Mouse (Mus musculus): ENCODE data around the gene Chic1.

Chic1 gene

GRCm38 (mm10) chrX:103356287-103356686 is at the start of gene Chic1:
Chic1 (plus strand) TSS chrX:103356476.
- in situ Hi-C loops (cut with MboI) = loop anchor here (25.0 kb wide), 1 partner anchor 94 kb away; no protein-coding TSS in a partner anchor

DNA sequence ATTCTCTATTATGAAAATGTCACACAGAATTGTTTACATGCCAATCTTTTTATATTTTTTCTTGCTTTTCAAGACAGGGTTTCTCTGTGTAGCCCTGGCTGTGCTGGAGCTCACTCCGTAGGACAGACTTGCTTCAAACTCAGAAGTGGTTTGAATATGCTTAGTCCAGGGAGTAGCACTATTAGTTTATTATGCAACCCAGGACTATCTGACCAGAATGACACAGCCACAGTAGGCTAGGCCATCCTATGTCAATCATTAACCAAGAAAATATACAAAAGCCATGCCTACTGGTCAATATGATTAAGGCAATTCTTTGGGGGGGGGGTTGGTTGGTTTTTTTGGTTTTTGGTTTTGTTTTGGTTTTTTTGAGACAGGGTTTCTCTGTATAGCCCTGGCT is 48.0 kb upstream of the Chic1 start:
- in situ Hi-C loops (cut with MboI) = no loop called here

DNA sequence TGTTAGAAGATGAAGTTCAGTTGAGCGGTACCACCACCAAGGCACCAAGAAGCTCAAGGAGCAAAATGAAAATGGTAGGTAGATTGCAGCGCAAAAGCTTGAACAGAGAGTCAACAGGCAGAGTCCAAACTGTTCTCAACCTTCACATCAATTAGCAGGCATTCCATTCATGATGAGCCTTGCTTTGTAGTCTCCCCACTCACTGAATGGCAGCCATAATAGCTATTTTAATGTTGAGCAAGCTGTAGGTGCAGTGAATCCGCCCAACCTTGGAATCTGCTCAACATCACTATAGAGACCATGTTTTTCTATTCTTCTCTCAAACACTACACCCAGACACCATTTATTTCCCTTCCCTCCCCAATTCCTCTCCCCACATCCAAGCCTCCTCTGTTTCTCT is 44.6 kb upstream of the Chic1 start:
- in situ Hi-C loops (cut with MboI) = no loop called here

- in situ Hi-C loops (cut with MboI) = no loop called here
Observed at GRCm38 (mm10) chrX:103314146-103314545, 42.1 kb upstream of the Chic1 start.

- in situ Hi-C loops (cut with MboI) = no loop called here
Observed at GRCm38 (mm10) chrX:103321146-103321545, 35.1 kb upstream of the Chic1 start, which contains the start of gene Cdx4. Cdx4 (plus strand) TSS chrX:103321398.

- in situ Hi-C loops (cut with MboI) = no loop called here
Observed at GRCm38 (mm10) chrX:103325900-103326299, 30.4 kb upstream of the Chic1 start.

- in situ Hi-C loops (cut with MboI) = no loop called here
Observed at GRCm38 (mm10) chrX:103329386-103329785, 26.9 kb upstream of the Chic1 start.

DNA sequence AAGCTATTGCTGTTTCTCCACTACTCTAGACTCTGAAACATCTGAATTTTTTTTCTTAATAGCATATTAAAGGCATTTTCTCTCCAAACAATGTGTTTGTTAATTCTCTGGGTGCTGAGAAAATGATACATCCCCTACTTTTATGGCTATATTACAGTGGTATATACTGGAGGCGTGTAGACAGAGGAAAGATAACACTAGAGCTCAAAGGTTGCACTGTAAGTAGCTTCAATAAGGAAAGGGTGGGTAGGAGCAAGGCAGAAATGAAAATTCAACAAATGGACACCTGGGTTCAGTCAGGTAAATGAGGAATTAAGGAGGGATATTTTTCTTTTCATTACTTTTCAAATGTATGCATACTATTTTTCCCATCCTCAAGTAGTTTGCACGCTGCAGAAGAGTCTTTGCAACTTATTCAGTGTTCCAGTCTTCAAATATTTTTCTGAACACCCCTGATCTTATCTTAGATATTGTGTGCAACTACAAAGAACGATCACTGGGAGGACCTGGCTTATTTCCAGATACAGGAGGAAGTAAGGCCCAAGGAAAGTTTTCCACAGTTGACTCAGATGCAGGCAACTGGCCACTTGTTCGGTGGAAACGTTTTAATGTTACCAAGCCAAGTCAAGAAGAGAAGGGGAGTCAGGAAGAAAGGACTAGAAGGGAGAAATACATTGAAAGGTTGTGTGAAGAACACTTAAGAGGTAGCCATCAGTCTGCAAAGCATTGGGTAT is 25.0 kb upstream of the Chic1 start:
- in situ Hi-C loops (cut with MboI) = no loop called here

DNA sequence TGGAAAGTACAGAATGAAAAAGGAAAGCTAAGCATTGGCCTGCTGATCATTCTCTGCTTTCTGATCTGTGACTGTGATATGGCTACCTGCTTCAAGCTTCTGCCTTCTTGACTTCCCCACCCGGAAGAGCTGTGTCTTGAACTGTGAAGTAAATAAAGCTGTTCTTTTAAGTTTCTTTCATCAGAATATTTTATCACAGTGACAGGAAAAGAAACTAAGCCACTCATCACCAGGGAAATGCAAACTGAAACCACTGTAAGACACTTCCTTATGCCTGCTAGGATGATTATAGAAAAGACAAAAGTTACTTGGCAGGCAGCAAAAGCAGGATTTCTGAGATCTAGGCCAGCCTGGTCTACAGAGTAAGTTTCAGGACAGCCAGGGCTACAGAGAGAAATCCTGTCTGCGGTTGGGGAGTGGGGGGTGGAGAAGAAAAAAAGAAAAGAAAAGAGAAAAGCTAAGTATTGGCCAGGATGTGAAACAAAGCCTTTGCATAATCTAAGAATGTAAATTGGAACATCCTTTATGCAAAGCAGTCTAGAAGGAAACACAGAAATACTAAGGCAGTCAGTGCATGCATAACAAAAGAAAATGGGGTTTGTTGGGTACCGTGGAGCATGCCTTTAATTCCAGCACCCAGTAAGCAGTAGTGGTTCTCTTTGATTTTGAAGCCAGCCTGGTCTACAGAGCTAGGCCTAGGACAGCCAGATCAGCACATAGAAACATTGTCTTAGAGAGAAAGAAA is 14.7 kb upstream of the Chic1 start:
- in situ Hi-C loops (cut with MboI) = no loop called here

- in situ Hi-C loops (cut with MboI) = loop anchor here (25.0 kb wide), 1 partner anchor 93 kb away; no protein-coding TSS in a partner anchor
Observed at GRCm38 (mm10) chrX:103355784-103356183, 492 bp upstream of the Chic1 start.

GRCm38 (mm10) chrX:103356761-103357236 is 523 bp downstream of the Chic1 start:
- in situ Hi-C loops (cut with MboI) = loop anchor here (25.0 kb wide), 1 partner anchor 94 kb away; no protein-coding TSS in a partner anchor

DNA sequence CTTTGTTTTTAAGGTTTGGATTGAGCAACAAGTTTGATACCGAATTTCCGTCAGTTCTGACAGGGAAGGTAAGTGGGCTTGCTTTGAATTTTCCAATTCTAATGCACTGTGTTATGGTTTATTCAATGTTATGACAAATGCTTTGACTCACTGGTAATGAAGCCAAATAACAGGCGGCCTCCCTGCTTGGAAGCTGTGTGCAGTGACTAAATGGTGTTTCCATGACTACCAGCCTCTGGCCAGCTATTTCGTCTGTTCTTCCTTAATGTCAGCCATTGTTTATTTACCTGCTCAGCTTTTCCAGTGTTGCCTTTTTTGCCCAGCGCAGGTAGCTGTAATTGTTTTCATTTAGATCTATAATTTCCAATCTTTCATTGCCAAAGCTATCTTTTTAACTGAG is 9.9 kb downstream of the Chic1 start:
- in situ Hi-C loops (cut with MboI) = loop anchor here (25.0 kb wide), 1 partner anchor 104 kb away; no protein-coding TSS in a partner anchor

GRCm38 (mm10) chrX:103368650-103369049 is 12.4 kb downstream of the Chic1 start:
- in situ Hi-C loops (cut with MboI) = loop anchor here (25.0 kb wide), 1 partner anchor 106 kb away; no protein-coding TSS in a partner anchor

DNA sequence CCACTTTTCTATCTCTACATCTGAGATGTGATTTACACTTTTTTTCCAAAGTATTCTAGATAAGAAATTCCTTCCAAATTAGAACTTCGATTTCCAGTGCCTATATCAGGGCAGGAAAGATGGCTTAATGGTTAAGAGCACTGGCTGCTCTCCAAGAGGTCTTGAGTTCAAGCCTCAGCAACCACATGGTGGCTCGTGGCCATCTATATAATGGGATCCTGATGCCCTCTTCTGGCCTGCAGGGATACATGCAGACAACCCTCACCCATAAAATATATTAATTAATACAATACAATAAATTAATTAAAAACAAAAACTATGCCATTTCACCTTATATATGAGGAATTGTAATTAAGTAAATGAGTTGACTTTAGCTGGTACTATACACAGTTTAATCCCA is 14.9 kb downstream of the Chic1 start:
- in situ Hi-C loops (cut with MboI) = loop anchor here (25.0 kb wide), 1 partner anchor 109 kb away; no protein-coding TSS in a partner anchor

- in situ Hi-C loops (cut with MboI) = loop anchor here (25.0 kb wide), 1 partner anchor 109 kb away; no protein-coding TSS in a partner anchor
Observed at GRCm38 (mm10) chrX:103371627-103372026, 15.4 kb downstream of the Chic1 start.

DNA sequence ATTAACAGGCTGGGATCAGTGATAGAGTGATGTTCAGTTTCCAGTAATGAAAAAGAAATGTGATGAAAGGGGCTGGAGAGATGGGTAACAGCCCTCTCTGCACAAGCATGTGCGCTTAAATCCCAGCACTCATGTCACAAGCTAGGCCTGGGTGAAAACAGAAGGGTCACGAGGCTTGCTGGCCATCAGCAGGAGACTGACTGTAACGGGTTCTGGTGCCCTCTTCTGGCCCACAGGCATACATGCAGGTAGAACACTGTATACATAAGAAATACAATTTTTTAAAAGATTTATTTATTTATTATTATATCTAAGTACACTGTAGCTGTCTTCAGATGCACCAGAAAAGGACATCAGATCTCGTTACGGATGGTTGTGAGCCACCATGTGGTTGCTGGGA is 18.0 kb downstream of the Chic1 start:
- in situ Hi-C loops (cut with MboI) = loop anchor here (25.0 kb wide), 1 partner anchor 112 kb away; no protein-coding TSS in a partner anchor

DNA sequence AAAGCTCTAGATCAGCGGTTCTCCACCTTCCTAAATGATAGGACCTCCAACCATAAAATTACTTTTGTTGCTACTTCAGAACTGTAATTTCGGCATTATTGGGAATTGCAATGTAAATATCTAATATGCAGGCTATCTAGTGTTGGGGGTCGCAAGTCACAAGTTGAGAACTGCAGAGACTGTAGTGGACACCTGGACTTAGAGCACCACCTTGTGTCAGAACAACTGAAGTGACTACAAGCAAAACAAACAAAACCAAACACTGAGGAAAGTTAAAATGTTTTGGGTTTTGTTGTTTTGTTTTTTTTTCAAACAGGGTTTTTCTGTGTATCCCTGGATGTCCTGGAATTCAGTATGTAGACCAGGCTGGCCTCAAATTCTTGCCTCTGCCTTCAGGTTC is 28.3 kb downstream of the Chic1 start:
- in situ Hi-C loops (cut with MboI) = no loop called here

DNA sequence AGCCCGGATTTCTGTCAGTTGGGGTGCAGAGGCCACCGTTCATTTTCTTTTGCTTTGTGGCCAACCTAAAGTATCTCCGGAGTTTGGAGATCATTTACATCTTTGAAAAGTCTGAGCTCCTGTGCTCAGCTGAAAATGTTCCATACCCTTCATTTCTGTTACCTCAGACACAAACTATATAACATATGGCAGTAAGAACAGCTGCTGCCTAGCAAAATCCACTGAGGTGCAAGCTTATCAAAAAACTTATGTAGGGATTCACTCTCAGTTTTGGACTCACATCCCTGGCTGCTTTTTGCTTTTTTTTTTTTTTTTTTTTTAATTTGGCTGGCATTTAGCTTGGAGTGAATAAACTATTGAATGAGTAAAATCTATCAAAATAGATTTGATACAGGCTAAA is 31.9 kb downstream of the Chic1 start:
- in situ Hi-C loops (cut with MboI) = no loop called here

GRCm38 (mm10) chrX:103393841-103394240 is 37.6 kb downstream of the Chic1 start:
- in situ Hi-C loops (cut with MboI) = no loop called here

DNA sequence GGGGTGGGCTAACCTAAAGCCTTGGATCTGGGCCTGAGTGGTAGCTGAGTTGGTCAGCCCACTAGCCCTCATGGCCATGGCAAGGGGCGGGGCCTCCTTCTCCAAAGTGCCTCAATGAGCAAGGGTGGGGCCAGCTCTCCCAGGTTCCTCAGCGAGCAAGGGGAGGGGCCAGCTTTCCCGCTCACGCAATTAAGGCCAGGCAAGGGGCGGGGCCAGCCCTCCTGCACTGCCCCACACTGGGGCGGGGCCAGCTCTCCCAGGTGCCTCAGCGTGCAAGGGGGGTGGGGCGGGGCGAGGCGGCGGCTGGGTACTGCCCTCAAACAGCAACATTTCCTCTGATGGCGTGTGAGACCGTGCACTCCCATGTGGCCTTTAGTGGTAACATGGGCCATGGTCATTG is 48.7 kb downstream of the Chic1 start:
- in situ Hi-C loops (cut with MboI) = no loop called here

DNA sequence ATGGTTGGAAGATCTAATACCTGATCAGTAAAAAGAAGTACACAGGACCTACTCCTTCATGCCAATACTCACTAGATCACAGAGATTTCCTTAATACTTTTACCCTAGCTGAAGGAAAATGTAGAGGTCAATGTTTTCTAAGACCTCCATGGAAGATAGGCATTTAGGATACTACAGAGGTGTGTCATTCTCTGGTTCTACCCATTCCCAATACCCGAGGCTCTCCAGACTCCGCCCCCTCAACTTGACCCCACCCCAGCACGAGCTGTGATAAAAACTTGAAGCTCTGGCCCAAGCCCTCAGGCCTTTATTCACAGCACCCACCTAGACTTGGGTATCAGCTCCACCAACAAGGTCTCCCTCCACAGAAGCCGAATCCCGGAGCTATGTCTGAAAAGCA is 57.9 kb downstream of the Chic1 start, which contains the start of gene Tsx:
Gene Tsx, plus strand, starts transcription at position 301 of the 400 bp plus-strand sequence.
- in situ Hi-C loops (cut with MboI) = no loop called here

- in situ Hi-C loops (cut with MboI) = no loop called here
Observed at GRCm38 (mm10) chrX:103421710-103422109, 65.4 kb downstream of the Chic1 start, which contains the start of gene Gm26992. Gm26992 (plus strand) TSS chrX:103422010.
